Mouse (Mus musculus): ENCODE data around the gene Tcf19. TPM values are rescaled to one million over a fixed set of nuclear protein-coding genes. Genes with fewer than 3 reads are reported as not detected.

Tcf19 gene
- 10 to 100 TPM; 10.1 to 13.7 TPM for total RNA-seq (2021)
- long read RNA-seq, experiment 1, transcript Tcf19-203 (4 exons, 1,665 nt): major isoform, 7 of 21 reads
- long read RNA-seq, experiment 1, partial matches to known transcripts: 4 of 21 reads
- long read RNA-seq, experiment 1, other reads (novel, unspliced or antisense): 10 of 21 reads
- long read RNA-seq, experiment 2, partial matches to known transcripts: 3 of 23 reads
- long read RNA-seq, experiment 2, other reads (novel, unspliced or antisense): 14 of 23 reads

- peak; percentile 92 to 97 for DNase-seq (ENCODE audit: low spot score in 2 of 2)
Measured at GRCm38 (mm10) chr17:35516652-35517500, at the start of gene Tcf19, which contains the start of gene Cchcr1. TSS of gene Tcf19 (minus strand) at chr17:35516824. TSS of gene Cchcr1 (plus strand) at chr17:35517100.

GRCm38 (mm10) chr17:35558216-35558615, 41.6 kb upstream of the Tcf19 start:
- DNase-seq (ENCODE audit: low spot score in 2 of 2): no peak

- no peak for DNase-seq (ENCODE audit: low spot score in 2 of 2)
Measured at GRCm38 (mm10) chr17:35557351-35557750, 40.7 kb upstream of the Tcf19 start.

GRCm38 (mm10) chr17:35556812-35557211, 40.2 kb upstream of the Tcf19 start:
- DNase-seq (ENCODE audit: low spot score in 2 of 2): peak; percentile 35 to 50

GRCm38 (mm10) chr17:35556186-35556765, 39.7 kb upstream of the Tcf19 start:
- DNase-seq (ENCODE audit: low spot score in 2 of 2): no peak

- DNase-seq (ENCODE audit: low spot score in 2 of 2): no peak
Measured at GRCm38 (mm10) chr17:35554761-35555397, 38.3 kb upstream of the Tcf19 start.

- DNase-seq (ENCODE audit: low spot score in 2 of 2): no peak
Measured at GRCm38 (mm10) chr17:35554321-35554720, 37.7 kb upstream of the Tcf19 start.

GRCm38 (mm10) chr17:35551881-35552414, 35.3 kb upstream of the Tcf19 start, which contains the start of gene Cdsn:
TSS of gene Cdsn (plus strand) at chr17:35552128.
- no peak for DNase-seq (ENCODE audit: low spot score in 2 of 2)

- no peak for DNase-seq (ENCODE audit: low spot score in 2 of 2)
Measured at GRCm38 (mm10) chr17:35550871-35551270, 34.2 kb upstream of the Tcf19 start.

GRCm38 (mm10) chr17:35550143-35550494, 33.5 kb upstream of the Tcf19 start:
- DNase-seq (ENCODE audit: low spot score in 2 of 2): no peak

GRCm38 (mm10) chr17:35549437-35550142, 33.0 kb upstream of the Tcf19 start:
- peak; percentile 81 to 88 for DNase-seq (ENCODE audit: low spot score in 2 of 2)

GRCm38 (mm10) chr17:35548636-35549035, 32.0 kb upstream of the Tcf19 start:
- no peak for DNase-seq (ENCODE audit: low spot score in 2 of 2)

- no peak for DNase-seq (ENCODE audit: low spot score in 2 of 2)
Measured at GRCm38 (mm10) chr17:35547465-35547864, 30.8 kb upstream of the Tcf19 start.

- DNase-seq (ENCODE audit: low spot score in 2 of 2): peak; percentile 57 to 64
Measured at GRCm38 (mm10) chr17:35544680-35545079, 28.1 kb upstream of the Tcf19 start.

GRCm38 (mm10) chr17:35544001-35544400, 27.4 kb upstream of the Tcf19 start:
- no peak for DNase-seq (ENCODE audit: low spot score in 2 of 2)

- no peak for DNase-seq (ENCODE audit: low spot score in 2 of 2)
Measured at GRCm38 (mm10) chr17:35543412-35543861, 26.8 kb upstream of the Tcf19 start.

- DNase-seq (ENCODE audit: low spot score in 2 of 2): peak in 1 of 2 experiments; percentile 32
Measured at GRCm38 (mm10) chr17:35542761-35543411, 26.3 kb upstream of the Tcf19 start.

- no peak for DNase-seq (ENCODE audit: low spot score in 2 of 2)
Measured at GRCm38 (mm10) chr17:35539540-35539939, 22.9 kb upstream of the Tcf19 start.

- DNase-seq (ENCODE audit: low spot score in 2 of 2): no peak
Measured at GRCm38 (mm10) chr17:35538476-35538875, 21.9 kb upstream of the Tcf19 start.

GRCm38 (mm10) chr17:35537421-35537820, 20.8 kb upstream of the Tcf19 start:
- peak; percentile 46 to 60 for DNase-seq (ENCODE audit: low spot score in 2 of 2)

Data from left cerebral cortex, adult 18-20 months (tissue).